Mouse (Mus musculus): Measurements from ENCODE around the gene Atp2b1.

Atp2b1 gene

DNA sequence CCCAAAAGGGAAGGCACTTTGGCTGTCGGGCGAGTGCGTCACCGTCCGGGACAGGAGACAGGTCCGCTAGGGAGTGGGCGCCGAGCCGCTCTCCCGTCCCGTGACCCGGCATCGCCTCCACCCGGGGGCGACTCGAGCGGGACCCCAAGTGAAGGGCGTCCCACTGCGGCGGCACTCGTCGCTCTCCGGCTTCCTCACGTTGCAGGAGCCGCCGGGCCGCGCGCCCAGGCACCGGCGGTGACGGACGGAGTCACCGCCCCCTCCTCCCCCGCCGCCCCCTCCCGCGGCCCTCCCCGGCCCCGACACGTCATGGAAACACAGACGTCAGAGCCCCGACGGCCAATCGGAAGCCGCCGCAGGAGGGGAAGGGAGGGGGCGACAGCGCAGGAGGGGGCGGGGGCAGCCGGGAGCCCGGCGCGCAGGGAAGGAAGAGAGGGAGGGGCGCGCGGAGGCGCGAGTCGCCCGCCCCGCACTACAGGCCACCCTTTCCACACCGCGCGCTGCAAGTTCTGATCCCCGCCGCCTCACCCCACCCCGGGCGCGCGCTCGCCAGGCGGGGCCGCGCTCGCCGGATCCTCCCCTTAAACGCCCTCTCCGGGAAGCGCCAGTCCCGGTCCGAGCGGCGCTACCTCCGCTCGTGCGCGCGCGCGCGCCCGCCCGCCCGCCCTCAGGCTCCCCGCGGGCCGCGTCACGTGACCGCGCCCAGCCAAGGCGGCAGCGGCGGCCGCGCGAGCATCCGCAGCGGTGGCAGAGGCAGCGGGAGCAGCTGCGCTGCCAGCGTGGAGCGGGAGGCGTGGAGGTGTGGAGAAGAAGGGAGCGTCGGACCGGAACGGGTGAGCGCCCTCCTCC, at the start of gene Atp2b1:
TSS of gene Atp2b1 (plus strand) at position 446 of the 849 bp plus-strand sequence.
- DNase-seq = peak; percentile 98

GRCm38 (mm10) chr10:98864851-98865250, 49.4 kb upstream of the Atp2b1 start:
- no peak for DNase-seq

DNA sequence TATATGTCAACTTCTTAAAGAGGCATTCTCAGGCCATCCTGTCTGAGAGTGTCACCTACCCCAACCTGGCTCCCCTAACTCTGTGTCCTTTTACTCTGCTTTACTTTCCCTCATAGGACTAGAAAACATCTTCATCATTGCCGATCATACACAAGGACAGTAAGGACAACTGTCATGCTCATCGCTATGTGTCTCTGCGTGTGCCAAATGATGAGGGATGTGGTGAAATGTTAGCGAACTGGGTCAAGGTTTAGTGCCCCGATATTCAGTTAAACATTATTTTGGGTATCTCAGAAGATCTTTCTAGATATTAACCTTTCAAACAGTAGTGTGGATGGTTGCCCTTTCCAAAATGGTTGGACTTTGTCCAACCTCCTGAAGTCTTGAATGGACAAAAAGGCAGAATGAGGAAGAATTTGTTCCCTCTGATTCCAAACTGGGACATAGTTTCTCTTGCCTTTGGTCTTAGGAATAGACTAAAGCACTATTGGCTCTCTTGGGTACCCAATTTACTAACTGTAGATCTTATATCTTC, 47.3 kb upstream of the Atp2b1 start:
- no peak for DNase-seq

DNA sequence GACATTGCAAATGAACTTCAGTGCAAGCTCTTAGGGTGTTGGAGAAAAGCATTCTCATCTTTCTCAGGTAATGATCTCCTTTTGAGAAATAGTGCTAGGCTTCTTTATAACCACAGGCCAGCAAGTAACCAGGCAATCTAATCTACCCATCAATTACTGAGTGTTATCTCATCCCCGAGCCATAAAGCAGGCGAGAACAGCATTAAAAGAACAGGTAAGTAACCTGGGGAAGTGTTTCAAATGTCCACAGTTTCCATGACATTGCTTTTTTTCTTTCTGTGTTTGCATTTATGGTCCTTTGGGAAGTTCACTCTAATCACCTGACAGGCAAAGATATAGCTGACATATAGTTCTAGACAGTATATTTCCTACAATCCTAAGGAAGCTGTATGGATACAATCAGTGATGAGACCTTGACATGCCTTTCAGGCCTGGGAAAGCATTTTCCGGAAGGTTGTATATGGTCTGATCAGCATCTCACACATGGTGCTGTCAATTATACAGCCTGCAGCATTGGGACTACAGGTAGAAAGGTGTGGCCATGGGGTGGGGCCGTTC, 45.8 kb upstream of the Atp2b1 start:
- no peak for DNase-seq

GRCm38 (mm10) chr10:98877855-98878254, 36.4 kb upstream of the Atp2b1 start:
- no peak for DNase-seq

DNA sequence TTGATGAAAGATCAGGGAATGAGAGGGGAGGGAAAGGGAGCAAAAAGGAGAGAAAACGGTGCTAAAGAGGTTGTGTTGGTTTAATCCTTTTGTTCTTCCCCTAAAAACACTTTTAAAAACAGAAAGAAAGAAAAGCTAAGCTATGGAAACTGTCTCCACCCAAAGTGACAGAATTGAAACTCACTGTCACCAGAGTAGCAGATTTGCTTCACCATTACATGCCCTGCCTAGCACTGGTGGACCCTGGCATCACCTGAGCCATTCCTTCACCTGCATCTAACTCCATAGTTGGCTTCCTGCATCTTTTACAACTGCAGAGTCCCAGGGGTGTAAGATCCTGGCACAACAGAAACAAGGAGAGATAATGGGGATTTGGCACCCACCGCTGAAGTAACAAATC, 35.6 kb upstream of the Atp2b1 start:
- no peak for DNase-seq

DNA sequence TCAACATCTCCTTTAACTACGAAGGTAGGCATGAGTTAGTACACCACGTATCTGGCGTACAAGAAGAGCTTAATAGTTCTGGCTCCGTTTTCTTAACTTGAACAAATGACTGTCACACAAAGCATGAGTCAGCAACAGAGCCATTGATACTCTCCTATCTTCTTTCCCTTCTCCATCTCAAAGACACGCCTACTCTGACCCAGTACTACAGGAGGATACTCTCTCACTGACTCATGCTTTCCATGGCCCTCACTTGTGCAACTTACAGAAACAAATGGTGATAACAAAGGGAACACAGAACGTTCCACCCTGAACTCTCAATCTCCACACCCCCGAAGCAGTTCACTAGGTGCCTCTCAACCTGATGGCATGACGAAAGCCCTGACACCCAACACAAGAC, 34.1 kb upstream of the Atp2b1 start:
- DNase-seq = no peak

DNA sequence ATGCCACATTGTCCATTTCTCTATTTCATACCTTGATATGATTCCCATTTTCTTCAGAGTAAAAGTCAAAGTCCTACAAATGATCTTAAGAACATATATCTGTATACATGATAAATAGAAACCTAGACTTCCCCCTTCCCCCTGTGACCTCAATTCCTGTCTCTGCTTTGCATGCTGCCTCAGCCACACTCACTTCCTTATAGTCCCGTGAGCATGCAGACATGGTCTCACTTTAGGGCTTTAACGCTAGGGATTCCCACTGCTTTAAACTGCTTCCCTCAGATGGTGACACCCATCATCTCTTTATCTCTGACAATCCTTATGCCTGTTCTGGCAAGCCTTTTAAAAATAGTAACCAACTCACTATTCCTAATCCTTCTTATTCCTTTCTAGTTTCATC, 33.5 kb upstream of the Atp2b1 start:
- DNase-seq = no peak

- DNase-seq = no peak
These were observed 32.7 kb upstream of the Atp2b1 start for GRCm38 (mm10) chr10:98881492-98881891.

GRCm38 (mm10) chr10:98882587-98882986, 31.6 kb upstream of the Atp2b1 start:
- no peak for DNase-seq

GRCm38 (mm10) chr10:98884445-98884844, 29.8 kb upstream of the Atp2b1 start:
- no peak for DNase-seq

DNA sequence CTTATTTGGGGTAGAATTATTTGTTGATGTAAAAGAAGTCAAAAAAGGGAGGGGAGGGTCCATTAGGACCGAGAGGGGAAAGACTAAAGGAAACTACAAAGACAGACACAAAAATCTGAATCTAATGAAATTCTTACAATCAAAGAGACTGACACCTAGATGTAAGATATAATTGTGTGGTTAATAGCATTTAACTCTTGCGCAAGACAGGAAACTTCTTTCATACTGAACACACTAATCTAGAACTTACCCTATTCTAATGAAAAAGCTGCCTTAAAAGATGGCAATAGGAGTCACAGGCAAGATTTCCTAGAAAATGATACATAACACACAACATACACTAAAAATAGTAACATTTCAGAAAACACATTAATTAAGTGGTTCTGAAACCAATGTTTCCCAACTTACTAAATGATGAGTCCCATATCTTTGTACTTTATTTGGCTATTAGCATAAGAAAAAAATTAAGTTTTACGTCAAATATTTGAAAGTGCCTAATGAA, 27.4 kb upstream of the Atp2b1 start:
- no peak for DNase-seq

DNA sequence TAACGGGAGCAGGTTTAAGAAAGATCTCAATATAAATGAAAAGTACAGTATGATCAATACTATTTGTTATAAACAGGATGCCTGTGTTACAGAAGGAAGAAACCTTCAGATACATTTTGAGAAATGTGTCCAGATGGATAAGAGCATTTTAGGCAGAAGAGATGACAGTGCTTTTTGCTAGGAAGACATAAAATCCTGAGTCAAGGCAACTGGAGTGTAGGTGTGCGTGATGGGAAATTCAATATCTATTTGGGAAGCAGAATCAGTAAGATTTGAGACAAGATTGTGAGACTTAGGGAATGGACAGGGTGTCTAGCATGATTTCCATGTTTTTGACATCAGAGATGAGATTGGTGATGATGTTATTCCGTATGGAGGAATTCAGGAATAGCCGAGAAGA, 22.8 kb upstream of the Atp2b1 start:
- DNase-seq = no peak

DNA sequence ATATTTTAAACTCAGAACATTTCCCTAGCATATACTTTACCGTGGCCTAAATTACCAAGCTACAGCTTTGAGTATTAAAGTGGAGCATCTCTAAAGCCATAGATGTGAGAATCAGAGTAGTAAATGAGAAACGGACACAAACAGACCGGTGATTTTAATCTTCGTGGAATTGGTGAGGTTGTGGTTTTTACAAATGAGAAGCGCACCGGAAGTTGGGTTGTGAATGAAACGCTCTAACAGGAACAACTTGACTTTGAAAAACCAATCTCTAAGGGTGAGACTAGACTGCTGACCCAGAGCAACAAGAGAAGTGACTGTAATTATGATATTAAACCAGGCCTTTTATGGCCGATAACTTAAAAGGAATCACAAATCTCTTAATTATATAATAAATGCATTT, 16.7 kb upstream of the Atp2b1 start:
- no peak for DNase-seq

DNA sequence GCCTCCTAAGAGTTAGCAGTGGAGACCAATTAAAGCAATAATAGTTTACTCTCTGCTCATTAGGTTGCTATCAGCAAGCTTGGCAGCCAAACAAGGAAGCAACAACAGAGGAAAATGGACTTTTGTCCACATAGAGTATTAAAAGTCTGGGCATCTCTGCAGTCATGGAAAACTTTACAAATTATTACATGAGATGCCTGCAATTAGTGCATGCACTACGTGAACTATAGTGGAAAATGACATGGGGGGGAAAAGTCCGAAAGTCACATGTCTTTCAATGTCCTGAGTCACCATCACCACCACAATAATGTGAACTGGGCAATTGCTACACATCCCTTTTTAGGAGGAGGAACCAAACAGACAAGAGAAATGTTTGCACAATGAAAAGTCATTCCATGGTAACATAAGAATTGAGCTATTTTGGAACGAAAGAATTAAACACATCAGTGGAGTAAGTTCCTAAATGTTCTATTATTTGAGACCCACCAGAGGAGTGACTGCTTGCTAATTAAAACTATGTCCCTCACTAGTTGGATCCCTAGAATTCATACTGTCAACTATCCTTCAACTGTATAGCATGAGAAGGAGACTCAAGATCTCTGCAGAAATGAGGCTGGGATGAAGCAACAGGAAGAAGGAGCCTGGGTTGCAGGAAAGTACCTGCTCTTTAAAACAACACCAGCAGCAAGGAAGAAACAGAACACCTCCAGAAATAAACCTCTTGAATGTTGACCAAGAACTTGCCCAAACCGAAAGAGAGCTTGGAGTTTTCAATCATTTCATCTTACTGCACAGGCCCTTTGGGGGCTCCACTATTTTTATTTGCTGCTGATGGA, 16.1 kb upstream of the Atp2b1 start:
- DNase-seq = no peak

GRCm38 (mm10) chr10:98901533-98901932, 12.7 kb upstream of the Atp2b1 start:
- no peak for DNase-seq

DNA sequence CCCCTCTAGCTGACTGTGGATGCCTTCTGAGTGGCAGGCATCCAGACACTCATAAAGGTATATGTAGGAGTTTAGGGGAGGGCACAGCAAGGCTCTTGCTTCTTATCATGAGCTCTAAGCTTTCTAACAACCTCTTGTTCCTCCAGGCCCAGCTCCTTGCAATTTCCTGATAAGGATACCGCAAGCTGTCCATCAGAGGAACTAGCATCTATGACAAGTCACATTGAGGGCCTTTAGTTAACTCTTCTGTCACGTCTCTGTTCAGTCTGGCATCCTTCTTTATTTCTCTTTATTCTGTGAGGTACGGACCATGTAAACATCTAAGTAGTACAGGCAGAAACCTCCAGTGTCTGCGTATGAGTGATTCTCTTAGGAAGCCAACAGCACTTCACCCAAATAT, 8.2 kb upstream of the Atp2b1 start:
- no peak for DNase-seq

GRCm38 (mm10) chr10:98906941-98907549, 7.2 kb upstream of the Atp2b1 start:
- no peak for DNase-seq

GRCm38 (mm10) chr10:98913610-98913960, 621 bp upstream of the Atp2b1 start:
- DNase-seq = no peak

- peak; percentile 92 for DNase-seq
These were observed 620 bp downstream of the Atp2b1 start for GRCm38 (mm10) chr10:98914810-98915241.

DNA sequence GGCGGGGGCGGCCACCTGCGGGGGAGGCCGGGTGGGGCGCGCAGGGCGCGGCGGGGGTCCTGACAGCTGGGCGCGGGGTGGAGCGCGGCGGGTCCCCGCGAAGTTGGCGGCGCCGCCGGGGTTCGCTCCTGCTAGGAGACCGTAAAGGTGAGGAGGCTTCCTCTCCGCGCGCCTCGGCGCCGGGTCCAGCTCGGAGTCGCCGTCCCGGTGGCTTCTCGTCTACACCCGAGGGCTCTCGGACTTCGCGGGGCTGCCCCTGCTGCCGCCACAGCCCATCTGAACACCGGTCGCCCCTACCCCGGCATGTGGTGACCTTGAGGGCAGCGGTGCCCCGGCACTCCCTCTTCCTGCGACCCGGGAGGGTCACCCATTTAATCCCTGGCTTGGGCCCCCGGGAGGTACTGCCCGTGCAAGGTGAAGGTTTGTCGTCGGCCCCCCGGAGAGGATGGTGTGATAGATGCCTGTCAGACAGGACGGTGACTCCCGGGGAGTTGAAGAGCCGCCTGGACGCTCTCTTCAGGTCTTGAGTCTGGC, 1.3 kb downstream of the Atp2b1 start:
- peak; percentile 79 for DNase-seq

GRCm38 (mm10) chr10:98916011-98916780, 2.0 kb downstream of the Atp2b1 start:
- DNase-seq = peak; percentile 52

All from cerebellum, adult 11-12 months (tissue).